Mouse (Mus musculus): ENCODE measurements around the gene Col26a1.

DNA sequence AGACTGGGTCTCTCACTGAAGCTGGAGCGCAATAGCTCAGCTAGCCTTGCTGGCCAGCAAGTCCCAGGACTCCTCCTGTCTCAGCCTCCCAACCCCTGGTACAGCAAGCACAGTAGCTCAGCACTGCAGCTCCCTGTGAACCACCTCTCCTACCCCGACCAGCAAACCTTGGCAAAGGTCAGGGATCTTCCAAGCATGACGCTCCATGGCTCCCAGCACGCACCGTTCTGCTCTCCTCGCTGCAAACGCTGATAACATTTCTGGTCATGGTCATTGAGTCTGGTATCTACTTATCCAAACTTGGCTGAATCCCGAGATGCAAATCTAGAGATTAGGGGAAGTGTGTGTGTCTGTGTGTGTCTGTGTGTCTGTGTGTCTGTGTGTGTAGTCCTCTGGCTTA is 2.9 kb downstream of the Col26a1 start:
- no peak for TF ChIP-seq GATA1 (IDR thresholded peaks at IDR 0.05; ENCODE audit: borderline replicate concordance, low read length)
- no peak for TF ChIP-seq FLI1 (IDR thresholded peaks at IDR 0.05; ENCODE audit: low read length)

All from megakaryocyte, embryonic 14.5 days (primary cell).